Mouse (Mus musculus) urinary bladder, postnatal 14 days (tissue): Measurements from ENCODE around the gene Raf1.
A peak's percentile ranks its signal among the peaks of the same experiment; 100 is the strongest.

Experiments used
- DNase-seq: peaks from one replicate; pipeline ENCODE4 v3.0.0; 2021; ENCODE audit warnings: low spot score

The Raf1 gene

DNA sequence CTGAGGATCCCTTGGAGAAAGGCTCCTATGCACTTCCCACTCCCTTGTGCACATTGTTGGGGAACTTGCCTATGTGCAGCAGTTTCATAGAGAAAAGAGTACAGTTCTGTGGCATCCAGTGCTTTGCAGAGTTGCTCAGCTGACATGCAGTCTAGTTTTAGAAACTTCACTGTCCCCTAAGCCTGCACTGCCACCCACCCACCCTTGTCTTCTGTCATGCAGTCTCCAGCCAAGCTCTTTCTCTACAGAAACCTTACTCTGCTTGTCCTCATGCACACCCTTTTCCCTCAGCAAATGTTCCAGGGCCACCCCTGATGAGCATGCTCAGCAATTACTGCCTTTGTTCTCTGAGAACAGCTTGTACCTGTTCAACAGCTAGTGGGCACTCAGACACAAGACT, 62.6 kb downstream of the Raf1 start:
- DNase-seq: no peak

DNA sequence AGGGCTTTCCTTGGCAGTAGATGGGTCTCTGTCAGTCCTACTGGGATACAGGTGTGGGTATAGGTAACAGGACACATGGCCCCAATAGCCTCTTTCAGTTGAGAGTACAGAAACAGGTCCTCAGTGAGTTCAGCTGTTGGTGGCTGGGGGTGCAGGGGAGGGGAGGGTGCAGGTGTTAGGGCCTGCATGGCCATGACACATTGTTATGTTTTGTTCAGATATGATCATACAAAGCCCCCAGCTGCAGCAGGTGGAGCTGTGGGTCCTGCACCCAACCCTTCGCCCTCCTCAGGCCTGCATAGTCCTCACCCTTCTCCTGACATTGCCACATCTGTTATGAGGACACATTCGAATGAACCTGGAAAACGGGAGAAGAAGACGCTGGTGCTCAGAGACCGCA, 66.1 kb downstream of the Raf1 start:
- DNase-seq: no peak

DNA sequence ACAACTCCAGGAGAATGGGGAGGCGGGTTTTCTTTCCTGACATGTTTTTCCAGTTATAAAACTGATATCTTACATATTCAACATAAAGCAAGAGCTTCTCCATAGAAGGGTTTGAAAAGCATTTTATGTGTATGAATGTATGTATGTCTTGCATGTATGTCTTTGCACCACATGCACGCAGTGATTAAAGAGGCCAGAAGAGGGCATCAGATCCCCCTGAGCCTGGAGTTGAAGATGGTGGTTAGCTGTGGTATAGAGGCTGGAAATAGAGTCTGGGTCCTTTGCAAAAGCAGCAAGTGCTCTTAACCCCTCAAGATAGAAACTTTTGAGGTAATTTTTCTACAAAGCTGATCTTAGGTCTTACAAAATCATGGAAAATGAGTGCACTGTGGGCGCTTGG, 67.3 kb downstream of the Raf1 start:
- DNase-seq: no peak

DNA sequence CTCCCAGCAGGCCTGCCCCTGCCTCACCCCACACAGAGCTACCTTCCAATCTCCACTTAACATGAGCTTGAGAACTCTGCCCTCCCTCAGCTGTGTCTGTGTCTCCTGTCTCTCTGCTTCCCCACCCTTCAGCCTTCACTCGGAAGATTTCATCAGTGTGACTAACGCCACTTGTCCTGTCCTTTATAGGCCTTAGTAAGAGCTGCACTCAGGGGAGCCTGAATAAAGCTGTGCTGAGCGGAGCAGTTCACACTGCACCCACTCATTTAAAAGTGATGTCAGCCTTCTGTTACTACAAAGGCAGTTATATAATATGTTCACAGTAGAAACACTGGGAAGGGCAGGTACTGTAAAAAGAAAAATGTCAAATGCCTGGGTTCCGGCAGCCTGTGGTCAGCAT, 69.0 kb downstream of the Raf1 start:
- no peak for DNase-seq

DNA sequence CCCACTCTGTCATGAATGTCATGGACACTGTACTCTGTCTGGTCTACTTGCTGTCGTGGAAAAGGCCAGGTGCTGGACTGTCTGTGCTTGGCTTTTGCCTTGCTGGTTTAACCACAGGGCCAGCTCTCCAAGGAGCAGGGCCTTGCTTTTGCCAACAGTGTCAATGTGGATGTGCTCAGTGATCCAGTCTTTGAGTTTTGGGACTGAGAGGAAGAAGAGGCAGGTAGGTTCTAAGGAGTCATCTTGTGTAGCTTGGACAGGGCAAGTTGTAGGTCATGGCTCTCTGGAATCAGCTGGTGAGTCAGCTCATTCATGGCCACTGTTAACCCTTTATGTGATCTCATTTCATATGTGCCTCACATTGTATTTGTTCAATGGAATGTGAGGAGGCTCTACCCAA, 70.0 kb downstream of the Raf1 start:
- DNase-seq: no peak

DNA sequence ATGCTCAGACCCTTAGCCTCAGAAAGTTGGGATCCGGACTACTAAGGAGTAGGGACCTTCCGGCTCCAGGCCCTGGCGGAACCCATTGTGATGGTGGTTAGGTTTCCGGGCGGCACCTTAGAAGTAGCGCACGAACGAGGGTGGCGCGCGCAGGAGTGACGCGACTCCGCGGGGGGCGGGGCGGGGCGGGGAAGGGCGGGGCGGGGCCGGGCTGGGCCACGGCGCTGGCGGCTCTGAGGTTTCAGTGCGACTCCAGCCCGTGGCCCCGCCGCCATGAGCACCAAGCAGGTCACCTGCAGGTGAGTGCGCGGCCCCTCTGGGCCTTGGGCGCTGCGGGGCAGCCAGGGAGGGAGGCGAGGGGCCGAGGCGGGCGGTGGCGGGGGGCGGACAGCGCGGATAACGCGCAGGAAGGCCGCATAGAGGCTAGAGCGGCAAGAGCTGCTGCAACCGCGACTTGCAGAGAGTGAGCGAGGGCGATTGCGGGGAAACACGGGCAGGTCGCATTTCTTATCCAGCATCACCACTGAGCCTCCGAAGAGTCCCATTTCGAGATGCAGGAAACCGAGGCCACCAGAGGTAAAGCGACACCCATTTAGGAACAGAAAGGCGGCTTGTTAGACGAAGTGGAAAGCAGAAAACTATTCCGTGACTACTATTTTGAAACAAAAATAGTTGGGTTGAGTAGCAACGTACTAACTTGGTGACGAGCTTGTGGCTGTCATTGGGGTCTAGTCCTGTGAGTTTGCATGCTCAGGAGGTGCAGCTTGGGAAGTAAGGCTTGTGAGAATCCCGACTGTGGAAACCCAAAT, 74.5 kb downstream of the Raf1 start, which contains the start of gene Mkrn2:
Gene Mkrn2 (plus strand): TSS at position 188 of the 809 bp plus-strand sequence.
- peak; percentile 83 for DNase-seq

DNA sequence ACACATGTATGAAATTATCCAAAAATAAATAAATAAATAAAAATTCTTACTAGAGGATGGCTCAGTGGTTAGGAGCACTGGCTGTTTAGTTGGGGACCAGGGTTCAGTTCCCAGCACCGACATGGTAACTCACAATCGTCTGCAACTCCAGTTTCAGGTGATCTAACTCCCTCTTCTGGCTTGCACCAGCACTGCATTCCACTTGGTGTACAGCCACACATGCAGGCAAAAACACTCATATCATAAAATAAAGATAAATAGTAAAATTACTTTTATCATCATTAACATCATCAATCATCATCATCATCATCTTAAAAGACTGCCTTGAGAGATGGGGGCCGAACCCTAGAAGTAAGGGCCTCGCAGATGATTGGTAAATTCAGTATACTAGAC, 75.1 kb downstream of the Raf1 start:
- DNase-seq: no peak

DNA sequence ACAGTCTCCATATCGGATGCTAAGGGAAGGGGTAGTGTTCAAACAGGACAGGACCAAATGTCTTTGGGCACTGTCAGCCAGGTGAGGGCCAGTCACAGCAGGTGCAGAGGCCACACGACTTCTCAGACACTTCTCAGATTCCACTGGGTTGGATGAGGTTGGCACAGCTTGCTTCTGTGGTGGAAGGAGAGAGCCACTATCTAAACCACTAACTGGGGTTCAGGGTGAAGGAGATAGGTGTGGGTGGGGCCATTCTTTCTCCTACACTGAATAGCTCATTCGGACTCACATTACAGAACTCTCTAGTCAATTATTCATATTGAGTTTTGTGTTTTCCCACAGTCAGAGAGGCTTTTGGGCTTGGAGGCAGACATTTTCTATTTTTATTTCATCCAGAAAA, 80.8 kb downstream of the Raf1 start:
- no peak for DNase-seq

DNA sequence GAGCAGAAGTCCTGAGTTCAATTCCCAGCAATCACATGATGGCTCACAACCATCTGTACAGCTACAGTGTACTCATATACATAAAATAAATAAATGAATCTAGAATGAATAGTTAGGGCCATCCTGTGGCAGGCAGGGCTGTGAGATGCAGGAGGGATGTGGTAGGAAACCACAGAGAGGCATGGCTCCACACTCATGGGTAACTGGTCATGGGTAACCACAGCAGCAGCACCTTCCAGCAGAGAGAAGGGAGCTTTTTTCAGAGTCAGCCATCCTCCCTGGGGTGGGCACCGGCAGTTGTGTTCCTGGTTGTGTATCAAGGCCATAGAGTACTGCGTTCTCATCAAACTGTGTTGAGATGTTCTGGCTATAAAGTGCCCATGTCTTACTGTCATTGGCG, 82.0 kb downstream of the Raf1 start:
- no peak for DNase-seq

DNA sequence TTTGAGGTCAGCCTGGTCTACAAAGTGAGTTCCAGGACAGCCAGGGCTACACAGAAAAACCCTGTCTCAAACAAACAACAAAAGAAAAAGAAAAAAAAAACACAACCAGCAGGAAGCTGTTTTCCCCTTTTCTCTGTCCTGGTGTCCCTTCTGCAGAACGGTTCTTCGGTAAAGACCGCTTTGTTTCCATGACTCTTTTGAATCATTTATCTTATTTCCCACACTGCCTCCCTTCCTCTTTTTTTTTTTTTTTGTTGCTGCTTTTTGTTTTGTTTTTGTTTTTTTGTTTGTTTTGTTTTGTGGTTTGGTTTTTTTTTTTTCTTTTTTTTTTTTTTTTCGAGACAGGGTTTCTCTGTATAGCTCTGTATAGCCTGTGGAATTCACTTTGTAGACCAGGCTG, 83.2 kb downstream of the Raf1 start:
- no peak for DNase-seq

DNA sequence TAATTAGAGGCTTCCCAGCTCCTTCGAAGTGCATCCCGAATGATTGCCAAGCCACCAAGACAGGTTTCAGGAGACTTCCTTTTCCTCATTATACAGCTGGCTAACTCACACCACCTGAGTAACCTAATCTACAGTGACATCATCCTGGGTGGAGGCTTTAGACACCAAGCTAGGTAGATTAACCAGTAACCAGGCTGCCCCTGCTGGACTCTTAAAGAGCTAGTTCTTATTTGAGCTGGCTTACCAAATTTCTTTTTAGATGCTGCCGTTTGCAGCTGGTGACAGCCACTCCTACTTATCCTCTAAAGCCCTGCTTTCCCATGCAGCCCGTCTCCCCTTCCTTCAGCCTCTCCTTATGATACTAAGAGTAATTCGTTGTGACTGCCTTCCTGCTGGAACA, 84.0 kb downstream of the Raf1 start, which contains the start of gene Mkrn2os:
Gene Mkrn2os (minus strand): TSS at position 119 of the 400 bp plus-strand sequence.
- DNase-seq: no peak

DNA sequence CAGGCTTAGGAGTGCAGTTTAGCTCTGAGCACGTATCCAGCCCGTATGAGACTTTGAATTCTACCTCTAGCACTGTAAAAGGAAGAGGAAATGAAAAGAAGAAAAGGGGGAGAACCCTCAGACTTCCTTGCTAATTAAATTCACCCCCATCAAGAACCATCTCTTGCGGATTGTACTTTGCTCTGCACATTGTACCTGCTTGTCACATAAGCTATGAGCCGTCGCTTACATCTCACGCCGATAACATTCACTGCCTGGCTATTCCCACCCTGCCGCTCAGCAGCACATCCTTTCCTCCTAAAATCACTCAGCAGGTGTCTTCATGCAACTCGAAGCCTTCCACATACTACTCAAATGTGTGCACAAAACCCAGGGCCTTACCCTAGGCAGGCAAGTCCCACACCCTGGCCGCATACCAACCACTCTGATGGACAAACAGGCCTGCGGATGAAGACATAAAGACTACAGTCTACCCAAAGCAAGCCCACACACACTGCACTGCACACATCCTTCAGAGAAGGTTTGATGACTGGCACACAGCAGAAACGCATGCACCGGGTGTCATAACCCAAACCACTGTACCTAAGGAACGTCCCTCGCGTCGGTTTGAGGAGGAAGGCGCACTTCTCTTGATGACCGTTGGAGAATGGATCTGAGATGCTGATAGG, 84.6 kb downstream of the Raf1 start:
- no peak for DNase-seq

DNA sequence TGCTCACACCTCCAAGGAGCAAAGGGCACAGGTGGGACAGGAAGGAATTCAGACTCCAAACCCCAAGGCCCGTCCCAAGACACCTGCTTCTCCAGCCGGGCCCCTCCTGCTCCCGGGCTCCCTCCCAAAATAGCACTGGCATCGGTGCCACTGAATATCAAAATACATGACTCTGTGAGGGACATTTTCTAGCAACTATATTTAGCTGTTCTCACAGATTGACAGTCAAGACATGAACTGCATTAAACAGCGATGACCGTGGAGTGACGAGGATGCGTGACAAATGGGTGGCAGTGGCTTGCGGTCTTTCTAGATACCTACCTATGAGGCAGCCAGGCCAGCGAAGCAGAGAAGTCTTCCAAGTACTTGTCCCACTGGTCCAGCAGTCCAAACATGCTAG, 90.1 kb downstream of the Raf1 start:
- no peak for DNase-seq

DNA sequence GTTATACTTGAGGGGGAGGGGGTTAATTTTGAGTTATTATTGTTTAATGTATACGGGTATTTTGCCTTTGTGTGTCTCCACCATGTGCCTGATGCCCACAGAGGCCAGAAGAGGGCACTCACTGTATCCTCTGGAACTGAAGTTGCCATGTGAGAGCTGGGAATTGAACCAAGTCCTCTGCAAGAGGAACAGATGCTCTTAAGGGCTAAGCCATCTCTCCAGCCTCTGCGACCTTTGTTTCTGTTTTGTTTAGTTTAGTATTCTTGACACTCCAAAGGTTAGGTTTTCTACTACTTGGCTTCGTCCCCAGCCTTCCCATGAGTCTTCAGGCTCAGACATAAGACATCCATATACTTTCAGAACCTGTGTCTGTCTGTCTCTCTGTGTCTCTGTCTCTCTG, 92.3 kb downstream of the Raf1 start:
- DNase-seq: no peak

DNA sequence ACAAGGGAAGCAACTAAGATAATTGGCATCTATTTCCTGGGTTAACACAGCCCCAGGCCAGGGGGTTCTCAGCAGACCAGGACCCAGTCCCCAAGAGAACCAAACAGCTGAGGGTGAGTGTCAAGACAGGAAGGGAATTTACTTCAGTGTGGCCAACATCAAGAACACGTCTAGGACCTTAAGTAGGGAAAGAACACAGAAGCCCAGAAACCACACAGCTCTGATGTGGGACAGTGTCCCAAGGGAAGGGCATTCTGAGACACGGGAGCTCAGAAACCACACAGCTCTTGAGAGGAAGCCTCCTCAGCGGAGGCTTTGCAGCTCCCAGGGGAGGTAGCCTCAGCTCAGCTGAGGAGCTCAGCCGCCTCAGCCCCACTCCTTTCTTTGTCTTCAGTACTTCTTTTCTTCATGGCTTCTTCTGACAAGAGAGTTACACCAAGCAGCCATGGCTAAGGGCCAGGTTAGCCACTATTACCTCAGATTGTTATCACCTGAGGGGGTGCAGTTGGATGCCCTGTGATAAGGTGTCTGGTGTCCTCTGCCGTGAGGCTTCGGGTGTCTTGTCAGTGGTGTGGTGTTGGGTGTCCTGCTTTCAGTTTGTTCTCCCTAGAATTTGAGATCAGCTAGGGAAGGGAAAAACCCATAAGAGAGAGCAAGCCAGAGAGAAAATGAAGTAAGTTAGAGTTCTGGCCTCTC, 92.9 kb downstream of the Raf1 start:
- no peak for DNase-seq

DNA sequence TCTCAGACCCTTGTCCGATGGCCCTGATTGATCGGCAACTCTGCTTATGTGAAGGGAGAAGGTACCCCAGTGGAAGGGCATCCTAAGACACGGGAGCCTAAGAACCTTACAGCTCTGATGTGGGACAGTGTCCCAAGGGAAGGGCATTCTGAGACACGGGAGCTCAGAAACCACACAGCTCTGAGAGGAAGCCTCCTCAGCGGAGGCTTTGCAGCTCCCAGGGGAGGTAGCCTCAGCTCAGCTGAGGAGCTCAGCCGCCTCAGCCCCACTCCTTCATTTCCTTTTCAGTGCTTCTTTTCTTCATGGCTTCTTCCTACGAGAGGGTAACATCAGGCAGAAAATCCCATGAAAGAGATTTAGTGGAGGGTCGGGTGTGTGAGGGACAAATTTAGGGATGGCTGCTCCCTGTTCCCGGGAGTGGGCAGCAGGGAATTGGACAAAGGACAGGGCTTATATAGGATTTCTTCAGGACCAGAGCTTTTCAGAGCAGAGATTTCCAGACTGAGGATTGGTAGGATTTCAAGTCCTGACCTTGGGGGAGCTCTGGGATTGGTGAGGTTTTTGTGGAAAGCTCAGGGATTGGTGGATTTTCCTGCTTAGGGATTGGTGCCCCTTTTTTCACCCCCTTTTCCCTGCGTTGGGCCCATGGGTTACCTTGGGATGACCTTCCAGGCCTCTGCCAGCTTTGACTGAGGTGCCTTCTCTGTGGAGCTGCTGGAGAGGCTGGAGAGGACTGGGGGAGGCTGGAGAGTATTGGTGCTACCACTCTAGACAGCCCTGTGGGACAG, 93.9 kb downstream of the Raf1 start:
- DNase-seq: no peak

DNA sequence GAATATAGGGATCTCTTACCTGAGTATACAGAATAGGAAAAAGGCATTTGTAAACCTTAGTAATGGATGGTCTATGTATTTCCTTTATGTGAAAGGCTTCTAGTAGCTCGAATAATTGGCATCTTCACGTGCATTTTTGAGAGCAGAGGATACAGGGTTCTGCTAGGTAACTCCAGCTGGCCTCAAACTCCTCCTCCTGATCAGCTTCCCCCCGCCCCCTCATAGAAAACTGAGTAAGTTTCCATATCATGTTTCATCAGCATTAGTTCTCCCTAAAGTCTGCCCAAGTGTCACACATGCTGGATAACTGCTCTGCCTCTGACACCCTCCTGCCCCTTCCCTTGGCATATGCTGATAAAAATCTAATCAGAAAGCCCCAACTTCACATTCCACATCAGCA, 95.6 kb downstream of the Raf1 start:
- no peak for DNase-seq

DNA sequence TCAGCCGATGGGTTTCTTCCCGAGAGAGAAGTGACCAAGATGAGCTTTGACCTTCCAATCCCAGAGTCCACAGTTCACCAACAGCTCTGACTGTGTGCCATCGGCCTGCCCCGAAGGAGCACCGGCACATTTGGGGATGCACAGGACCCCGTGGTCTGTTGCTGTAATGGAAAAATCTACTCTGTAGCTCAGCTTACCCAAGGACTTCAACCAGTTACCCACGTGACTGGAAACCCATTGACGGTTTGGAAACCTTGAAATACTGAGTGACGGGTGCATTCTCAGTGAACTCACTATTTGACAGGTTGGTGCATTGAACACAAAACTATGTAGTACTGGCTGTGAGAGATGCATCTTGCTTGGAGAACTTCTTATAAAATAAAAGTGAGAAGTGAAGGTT, 98.5 kb downstream of the Raf1 start:
- no peak for DNase-seq

DNA sequence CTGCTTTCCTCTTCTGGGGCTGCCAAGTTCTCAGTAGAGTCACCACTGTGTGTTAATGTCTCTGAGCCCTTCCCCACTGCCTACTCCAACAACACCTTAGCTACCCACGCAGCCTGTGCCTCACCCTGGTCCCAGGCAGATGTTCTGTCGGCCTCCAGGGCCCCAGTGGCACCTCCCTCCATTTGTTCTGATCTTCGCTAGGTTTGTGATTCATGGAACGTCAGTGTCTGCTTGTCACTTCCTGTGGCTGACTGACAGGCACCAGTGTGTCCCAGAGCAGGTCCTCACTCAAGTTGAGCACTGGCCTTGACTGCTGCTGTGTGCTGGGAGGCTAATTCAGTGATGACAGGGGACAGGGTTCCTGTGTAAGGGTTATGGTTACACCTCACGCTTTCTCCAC, 99.0 kb downstream of the Raf1 start:
- DNase-seq: no peak

DNA sequence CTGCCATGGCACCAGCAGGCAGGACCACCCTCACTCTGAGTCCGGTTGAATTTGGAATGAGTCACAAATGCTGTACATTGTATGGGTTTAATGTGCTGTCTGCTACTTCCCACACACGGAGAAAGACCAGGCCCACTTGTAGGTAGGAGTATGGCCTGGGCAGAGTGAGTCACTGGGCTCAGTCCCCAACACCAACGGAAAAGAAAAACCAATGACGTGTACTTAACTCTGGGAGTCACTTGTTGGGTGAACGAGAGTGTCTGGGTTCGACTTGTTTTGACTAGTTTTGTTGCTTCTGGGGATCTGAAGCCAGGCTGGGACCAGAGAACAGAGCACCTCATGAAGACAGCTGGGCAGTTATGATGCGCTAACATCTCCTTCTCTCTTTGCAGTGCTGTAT, 102.3 kb downstream of the Raf1 start:
- no peak for DNase-seq
